Mouse (Mus musculus) left cerebral cortex, postnatal 36 days (tissue): ENCODE measurements at regions not wholly inside any gene's neighbourhood (a gene's known extent, or its start where the extent isn't known, plus 50 kb on each side); places are given as distances from the start of the nearest gene placed in this dataset.

ENCODE experiments used
- DNase-seq, 2 experiments: peaks; one replicate each; pipeline ENCODE4 v3.0.0; 2021 to 2022; ENCODE audit warnings: low spot score in 2 of 2, mixed read lengths in 1 of 2
- intact Hi-C: fragments of 180-260 bp; cut with DNase I; formaldehyde crosslinking; loops from one replicate; pipeline ENCODE4 v1.15.1; 2025

- DNase-seq: no peak
- intact Hi-C loops: no loop called here
Measured at GRCm38 (mm10) chr14:111971857-111972256, 297.0 kb downstream of the Slitrk5 start.

GRCm38 (mm10) chr14:111995809-111996458 is 321.0 kb downstream of the Slitrk5 start:
- intact Hi-C loops: no loop called here
- DNase-seq: no peak

GRCm38 (mm10) chr14:112002146-112002545 is 327.2 kb downstream of the Slitrk5 start:
- intact Hi-C loops: no loop called here
- no peak for DNase-seq

- intact Hi-C loops: no loop called here
- DNase-seq: no peak
Measured at GRCm38 (mm10) chr14:112002881-112003280, 328.0 kb downstream of the Slitrk5 start.

GRCm38 (mm10) chr14:112008651-112009050 is 333.8 kb downstream of the Slitrk5 start:
- DNase-seq: no peak
- intact Hi-C loops: no loop called here

- intact Hi-C loops: no loop called here
- DNase-seq: peak in 1 of 2 experiments; percentile 4
Measured at GRCm38 (mm10) chr14:112029331-112029730, 354.4 kb downstream of the Slitrk5 start.

- intact Hi-C loops: no loop called here
- no peak for DNase-seq
Measured at GRCm38 (mm10) chr14:112075071-112075470, 400.2 kb downstream of the Slitrk5 start.
